22 mouse cellular contexts compared by ENCODE assay signal in the genomic region with DNA sequence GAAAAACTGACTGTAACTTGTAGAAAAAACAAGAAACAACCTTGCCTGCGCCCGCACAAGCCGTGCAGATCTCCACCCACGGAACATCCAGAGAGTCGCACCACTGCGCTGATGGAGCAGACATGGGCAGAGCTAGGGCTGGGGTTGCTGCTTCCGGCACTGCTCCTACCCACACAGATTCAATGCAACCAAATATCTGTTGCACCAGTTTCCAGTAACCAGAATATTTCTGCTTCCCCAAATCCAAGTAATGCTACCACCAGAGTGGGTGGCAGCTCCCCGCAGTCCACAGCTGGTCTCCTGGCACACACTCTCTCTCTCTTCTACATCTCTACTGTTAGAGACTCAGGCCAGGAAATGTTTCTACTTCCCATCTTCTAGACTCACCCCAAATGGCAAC. TPM values are rescaled to one million over a fixed set of nuclear protein-coding genes. Genes with fewer than 3 reads are reported as not detected.
A peak's percentile ranks its signal among the peaks of the same experiment; 100 is the strongest.
DNase-seq lines count a peak whose midpoint lies in the region; ATAC-seq lines count a peak whose summit lies in the region.
"Had no signal": no experiment of that assay in that cellular context is flagged by ENCODE, and none has a peak within 500 bp of the region (broad histone marks: within the 10 kb centered on the region; RNA-seq: fewer than 3 reads in every experiment).

No protein-coding gene starts in this region.

- 96% methylated on average over 8 of the region's 8 CpGs for WGBS in hindbrain, embryonic 10.5 days

- H3K27ac ChIP-seq in hindbrain, embryonic 10.5 days = no peak overlapping the region
- H3K27ac ChIP-seq: hindbrain, embryonic 15.5 days; kidney, postnatal 0 days; midbrain, embryonic 15.5 days had no signal

- peaks cover 14% of the 10 kb centered on the region for H3K4me1 ChIP-seq in hindbrain, embryonic 10.5 days (replicated peaks)
- H3K4me1 ChIP-seq: hindbrain, embryonic 15.5 days; midbrain, embryonic 15.5 days had no signal

- H3K9me3 ChIP-seq in hindbrain, embryonic 10.5 days = no peaks in the 10 kb centered on the region
- H3K9me3 ChIP-seq: hindbrain, embryonic 15.5 days; midbrain, embryonic 15.5 days had no signal

- H3K36me3 ChIP-seq in hindbrain, embryonic 10.5 days = peaks cover 42% of the 10 kb centered on the region

- no peak overlapping the region for H3K4me3 ChIP-seq in hindbrain, embryonic 10.5 days
- H3K4me3 ChIP-seq: hindbrain, embryonic 15.5 days; midbrain, embryonic 15.5 days had no signal

- intact Hi-C loops in left cerebral cortex, postnatal 4 days (cut with DNase I) = no loop called here

- peak; percentile 31 for DNase-seq in left cerebral cortex, adult 11 months (ENCODE audit: low spot score)
- no peak for DNase-seq in left cerebral cortex, postnatal 4 days
- DNase-seq in brain, adult 2 months (ENCODE audit: low read depth, low spot score) = peak; percentile 83
- no peak for DNase-seq in hindbrain, embryonic 10.5 days (ENCODE audit: low spot score)
- DNase-seq: adrenal gland, postnatal 36 days; cerebellum, adult 9-10 months; forebrain, postnatal 0 days; gastrocnemius, postnatal 14 days; kidney, adult 11 months; liver; thymus, adult 18-20 months had no signal

- peak; percentile 86 for ATAC-seq in granulocyte monocyte progenitor cell, adult 5-6 weeks (replicated peaks; ENCODE audit: poor library complexity, severe bottlenecking)
- 0 out of 2 replicates have a peak, but pooled peaks have one; percentile 34 for ATAC-seq in monocyte, adult 5-6 weeks (replicated peaks; ENCODE audit: insufficient number of reproducible peaks, low FRiP score, low TSS enrichment, poor library complexity, severe bottlenecking)
- no peak for ATAC-seq in megakaryocyte-erythroid progenitor cell, adult 5-6 weeks (replicated peaks; ENCODE audit: low FRiP score, low TSS enrichment, poor library complexity, severe bottlenecking)
- ATAC-seq: forebrain, postnatal 0 days; midbrain, embryonic 15.5 days had no signal

- no peaks in the 10 kb centered on the region for H3K27me3 ChIP-seq in hindbrain, embryonic 10.5 days (ENCODE audit: insufficient read depth, poor library complexity, severe bottlenecking)
- H3K27me3 ChIP-seq: hindbrain, embryonic 15.5 days; midbrain, embryonic 15.5 days had no signal

RNA-seq across cellular contexts. Expression of gene F7, which starts 4.0 kb away (rescaled TPM):
- total RNA-seq in left cerebral cortex, postnatal 4 days (2021) = under 1 TPM in 1 of 2 experiments, not detected in 1; 0.20 TPM
- total RNA-seq in granulocyte monocyte progenitor cell, adult 5-6 weeks (2014; fragmentation: Nextera tagmentation) = 1.3 TPM in 1 of 2 replicates, not detected in the other
- 0.46 and 1.0 TPM in 2 replicates for total RNA-seq in granulocyte monocyte progenitor cell, adult 5-6 weeks (2017)
- 0.85 TPM in 1 of 3 replicates, not detected in the others for total RNA-seq in monocyte, adult 5-6 weeks (2017)
- polyA plus RNA-seq in hindbrain, embryonic 10.5 days (2016; fragmentation: Nextera tagmentation; extraction: Ambion mirVana) = 0.10 and 0.34 TPM in 2 replicates
- total RNA-seq in megakaryocyte-erythroid progenitor cell, adult 5-6 weeks (2014; fragmentation: Nextera tagmentation) = not detected in 2 replicates
- total RNA-seq in megakaryocyte-erythroid progenitor cell, adult 5-6 weeks (2017) = not detected in 2 replicates
- total RNA-seq: gastrocnemius, postnatal 14 days had no signal
- polyA plus RNA-seq: embryonic facial prominence, embryonic 14.5 days; heart, embryonic 16.5 days; midbrain, embryonic 15.5 days had no signal

RNA-seq across cellular contexts. Expression of gene F10, which starts 15.3 kb away (rescaled TPM):
- total RNA-seq in left cerebral cortex, postnatal 4 days (2021) = under 1 TPM in 1 of 2 experiments, not detected in 1; 0.80 TPM
- total RNA-seq in granulocyte monocyte progenitor cell, adult 5-6 weeks (2014; fragmentation: Nextera tagmentation) = 27.7 and 33.4 TPM in 2 replicates
- 21.3 and 23.1 TPM in 2 replicates for total RNA-seq in granulocyte monocyte progenitor cell, adult 5-6 weeks (2017)
- 39.9 to 65.1 TPM (median 44.8 TPM) in 3 replicates for total RNA-seq in monocyte, adult 5-6 weeks (2017)
- polyA plus RNA-seq in hindbrain, embryonic 10.5 days (2016; fragmentation: Nextera tagmentation; extraction: Ambion mirVana) = 1.2 TPM in 2 replicates
- 1.1 and 2.6 TPM in 2 replicates for total RNA-seq in megakaryocyte-erythroid progenitor cell, adult 5-6 weeks (2014; fragmentation: Nextera tagmentation)
- total RNA-seq in megakaryocyte-erythroid progenitor cell, adult 5-6 weeks (2017) = 1.1 and 1.6 TPM in 2 replicates
- total RNA-seq: ES-E14; gastrocnemius, postnatal 14 days; left cerebral cortex, adult 8-10 months had no signal

RNA-seq across cellular contexts. Expression of gene Proz, which starts 38.9 kb away (rescaled TPM):
- total RNA-seq in left cerebral cortex, postnatal 4 days (2021) = not detected
- total RNA-seq in granulocyte monocyte progenitor cell, adult 5-6 weeks (2014; fragmentation: Nextera tagmentation) = not detected in 2 replicates
- 0.09 and 0.21 TPM in 2 replicates for total RNA-seq in granulocyte monocyte progenitor cell, adult 5-6 weeks (2017)
- 0.68 TPM in 1 of 3 replicates, not detected in the others for total RNA-seq in monocyte, adult 5-6 weeks (2017)
- polyA plus RNA-seq in hindbrain, embryonic 10.5 days (2016; fragmentation: Nextera tagmentation; extraction: Ambion mirVana) = 0.24 and 0.50 TPM in 2 replicates
- total RNA-seq in megakaryocyte-erythroid progenitor cell, adult 5-6 weeks (2014; fragmentation: Nextera tagmentation) = not detected in 2 replicates
- not detected in 2 replicates for total RNA-seq in megakaryocyte-erythroid progenitor cell, adult 5-6 weeks (2017)
- total RNA-seq: adrenal gland, postnatal 36 days; gastrocnemius, postnatal 14 days; heart, adult 8-10 months; left cerebral cortex, adult 8-10 months had no signal

Comparison
In these comparisons a context has a peak if more than half of its experiments do, and no peak if none do; other contexts are left out.
1. DNase-seq: peak in left cerebral cortex, adult 11 months (single experiment) and brain, adult 2 months (single experiment); none in left cerebral cortex, postnatal 4 days (single experiment) and hindbrain, embryonic 10.5 days (single experiment).
2. RNA of gene F10, which starts 15.3 kb away (total RNA-seq): 39.9 to 65.1 TPM in monocyte, adult 5-6 weeks and 21.3 to 33.4 TPM in granulocyte monocyte progenitor cell, adult 5-6 weeks; 1.1 to 2.6 TPM in megakaryocyte-erythroid progenitor cell, adult 5-6 weeks and 0.80 TPM in left cerebral cortex, postnatal 4 days; every median in the first group is over 4 times any median in the second.